Mouse (Mus musculus) CH12.LX (cell line): ENCODE data around the gene Sirt6.

Experiments
- CHD2 ChIP-seq: IDR thresholded peaks from 2 replicates; pipeline ENCODE4 v1.6.1; 2011; ENCODE audit warnings: low read length, improper control_type of control experiment
- CTCF ChIP-seq, 2 experiments: IDR thresholded peaks in 1 of 2; conservative IDR thresholded peaks in 1 of 2; 2 replicates each; pipeline ENCODE4 v1.5.1; 2011 to 2012; ENCODE audit warnings: low read depth in 2 of 2, low read length in 2 of 2, improper control_type of control experiment in 1 of 2, inconsistent platforms in 1 of 2, mild to moderate bottlenecking in 1 of 2, moderate library complexity in 1 of 2
- EP300 ChIP-seq: IDR thresholded peaks from 2 replicates; pipeline ENCODE4 v1.6.1; 2011; ENCODE audit warnings: low read length, improper control_type of control experiment
- ETS1 ChIP-seq: conservative IDR thresholded peaks from 2 replicates; pipeline ENCODE4 v1.6.1; 2012; ENCODE audit warnings: low read depth, mild to moderate bottlenecking, inconsistent platforms, low read length, improper control_type of control experiment, moderate library complexity
- JUND ChIP-seq: conservative IDR thresholded peaks from 2 replicates; pipeline ENCODE4 v1.6.1; 2011; ENCODE audit warnings: low read depth, low read length, improper control_type of control experiment
- MAX ChIP-seq: IDR thresholded peaks from 2 replicates; pipeline ENCODE4 v1.6.1; 2011; ENCODE audit warnings: low read length, improper control_type of control experiment
- MEF2A ChIP-seq: IDR thresholded peaks from 2 replicates; pipeline ENCODE4 v1.6.1; 2014; ENCODE audit warnings: low read depth, mild to moderate bottlenecking, inconsistent platforms, low read length, improper control_type of control experiment, borderline replicate concordance
- POLR2A ChIP-seq: IDR thresholded peaks from 2 replicates; pipeline ENCODE4 v1.6.1; 2011; ENCODE audit warnings: low read depth, mild to moderate bottlenecking, improper control_type of control experiment, low read length
- POLR2AphosphoS2 ChIP-seq: IDR thresholded peaks from 2 replicates; pipeline ENCODE4 v1.6.1; 2011; ENCODE audit warnings: low read depth, low read length, improper control_type of control experiment
- RCOR1 ChIP-seq: conservative IDR thresholded peaks from 2 replicates; pipeline ENCODE4 v1.6.1; 2012; ENCODE audit warnings: low read depth, mild to moderate bottlenecking, inconsistent platforms, low read length, improper control_type of control experiment
- SMC3 ChIP-seq: IDR thresholded peaks from 2 replicates; pipeline ENCODE4 v1.6.1; 2011; ENCODE audit warnings: low read depth, low read length, improper control_type of control experiment
- UBTF ChIP-seq: IDR thresholded peaks from 2 replicates; pipeline ENCODE4 v1.6.1; 2012; ENCODE audit warnings: low read depth, mild to moderate bottlenecking, inconsistent platforms, low read length, improper control_type of control experiment, moderate library complexity
- USF1 ChIP-seq: IDR thresholded peaks from 2 replicates; pipeline ENCODE4 v1.6.1; 2014; ENCODE audit warnings: low read depth, mild to moderate bottlenecking, inconsistent platforms, low read length, improper control_type of control experiment
- ZMIZ1 ChIP-seq: IDR thresholded peaks from 2 replicates; pipeline ENCODE4 v1.6.1; 2012; ENCODE audit warnings: low read depth, mild to moderate bottlenecking, inconsistent platforms, low read length, improper control_type of control experiment

DNA sequence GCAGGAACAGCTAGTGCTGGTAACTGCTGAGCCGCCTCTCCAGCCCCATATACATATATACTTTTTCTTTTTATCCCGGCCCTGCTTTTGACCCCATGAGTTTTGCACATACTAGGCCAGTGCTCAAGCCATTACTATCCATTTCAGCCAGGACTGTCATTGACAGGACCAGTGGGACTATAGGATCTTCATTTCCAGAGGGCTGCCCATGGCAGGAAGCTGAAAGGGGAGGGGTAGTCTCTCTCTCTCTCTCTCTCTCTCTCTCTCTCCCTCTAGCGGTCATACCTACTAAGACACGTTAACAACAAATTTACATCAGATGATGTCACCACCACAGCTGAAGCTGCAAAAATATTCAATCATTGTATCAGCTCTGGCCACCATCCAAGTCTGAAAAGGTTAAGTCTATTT lies 24.9 kb downstream of the Sirt6 start:
- TF ChIP-seq CTCF (conservative IDR thresholded peaks at IDR 0.05 in 1 of 2, IDR thresholded peaks at IDR 0.05 in 1 of 2; ENCODE audit: low read depth in 2 of 2, low read length in 2 of 2) (peak; percentile 55 to 68), MEF2A (no peak), USF1 (no peak), POLR2A (no peak), ZMIZ1 (no peak), RCOR1 (no peak), MAX (no peak), ETS1 (peak; percentile 31; the same call in 1 of the 2 replicates), POLR2AphosphoS2 (no peak), EP300 (no peak), UBTF (no peak), JUND (peak; percentile 82), SMC3 (peak; percentile 27), CHD2 (no peak)
